Mouse (Mus musculus) kidney, embryonic 14.5 days (tissue): ENCODE results near the gene Gpr31b. TPM values are rescaled to one million over a fixed set of nuclear protein-coding genes. Genes with fewer than 3 reads are reported as not detected.
A peak's percentile ranks its signal among the peaks of the same experiment; 100 is the strongest.
"Not testable (repeated sequence)": the region's sequence is repeated elsewhere in the genome, so short reads cannot be mapped to it uniquely, and the experiment has no call there.

Experiments used
- ATAC-seq: fragments of 200-750 bp; cut with Nextera tagmentation; 2 replicates; pipeline ENCODE4 v1.8.0; 2017; ENCODE audit warnings: moderate number of reproducible peaks, mild to moderate bottlenecking, moderate TSS enrichment, moderate library complexity; ENCODE audit not compliant: low FRiP score, low TSS enrichment
- H3K27ac ChIP-seq: fragments of 300-500 bp; sonication (generic); 2 replicates; pipeline ENCODE4 v1.5.1; 2014; ENCODE audit warnings: low read depth, mild to moderate bottlenecking, low read length, moderate library complexity, mixed read lengths
- H3K27me3 ChIP-seq: fragments of 300-500 bp; sonication (generic); 2 replicates; pipeline ENCODE4 v1.6.1; 2014; ENCODE audit warnings: mild to moderate bottlenecking, low read length; ENCODE audit not compliant: control insufficient read depth, insufficient read depth
- H3K36me3 ChIP-seq: fragments of 300-500 bp; sonication (generic); 2 replicates; pipeline ENCODE4 v1.6.1; 2014; ENCODE audit warnings: low read length, mixed read lengths; ENCODE audit not compliant: control insufficient read depth, insufficient read depth
- H3K4me1 ChIP-seq: fragments of 300-500 bp; sonication (generic); 2 replicates; pipeline ENCODE4 v1.6.1; 2014; ENCODE audit warnings: low read length, mixed read lengths; ENCODE audit not compliant: control insufficient read depth, insufficient read depth
- H3K4me2 ChIP-seq: fragments of 300-500 bp; sonication (generic); replicated peaks from 2 replicates; pipeline ENCODE4 v1.6.1; 2014; ENCODE audit warnings: low read depth, mild to moderate bottlenecking, low read length
- H3K4me3 ChIP-seq: fragments of 300-500 bp; sonication (generic); 2 replicates; pipeline ENCODE4 v1.5.1; 2014; ENCODE audit warnings: mild to moderate bottlenecking, low read length
- H3K9ac ChIP-seq: fragments of 300-500 bp; sonication (generic); 2 replicates; pipeline ENCODE4 v1.6.1; 2014; ENCODE audit warnings: low read depth, mild to moderate bottlenecking, low read length, moderate library complexity
- H3K9me3 ChIP-seq: fragments of 300-500 bp; sonication (generic); 2 replicates; pipeline ENCODE4 v1.6.1; 2016; ENCODE audit warnings: low read length; ENCODE audit not compliant: control insufficient read depth
- WGBS: fragments of 180-500 bp; shearing (Covaris S2); extraction: QIAGEN DNeasy Blood & Tissue Kit; methylation state at CpG from one replicate; pipeline ENCODE4 v1.1.7; 2014; 5-methylcytosine and 5-hydroxymethylcytosine counted together
- polyA plus RNA-seq: library from polyadenylated mRNA; unstranded; fragments of >200 nt; fragmentation: Nextera tagmentation; extraction: Ambion mirVana; gene quantifications from 2 replicates; pipeline ENCODE4 v1.2.1, GENCODE M21; 2014

The Gpr31b gene
- polyA plus RNA-seq, 1 experiment from 2014 or later, result not detected

DNA sequence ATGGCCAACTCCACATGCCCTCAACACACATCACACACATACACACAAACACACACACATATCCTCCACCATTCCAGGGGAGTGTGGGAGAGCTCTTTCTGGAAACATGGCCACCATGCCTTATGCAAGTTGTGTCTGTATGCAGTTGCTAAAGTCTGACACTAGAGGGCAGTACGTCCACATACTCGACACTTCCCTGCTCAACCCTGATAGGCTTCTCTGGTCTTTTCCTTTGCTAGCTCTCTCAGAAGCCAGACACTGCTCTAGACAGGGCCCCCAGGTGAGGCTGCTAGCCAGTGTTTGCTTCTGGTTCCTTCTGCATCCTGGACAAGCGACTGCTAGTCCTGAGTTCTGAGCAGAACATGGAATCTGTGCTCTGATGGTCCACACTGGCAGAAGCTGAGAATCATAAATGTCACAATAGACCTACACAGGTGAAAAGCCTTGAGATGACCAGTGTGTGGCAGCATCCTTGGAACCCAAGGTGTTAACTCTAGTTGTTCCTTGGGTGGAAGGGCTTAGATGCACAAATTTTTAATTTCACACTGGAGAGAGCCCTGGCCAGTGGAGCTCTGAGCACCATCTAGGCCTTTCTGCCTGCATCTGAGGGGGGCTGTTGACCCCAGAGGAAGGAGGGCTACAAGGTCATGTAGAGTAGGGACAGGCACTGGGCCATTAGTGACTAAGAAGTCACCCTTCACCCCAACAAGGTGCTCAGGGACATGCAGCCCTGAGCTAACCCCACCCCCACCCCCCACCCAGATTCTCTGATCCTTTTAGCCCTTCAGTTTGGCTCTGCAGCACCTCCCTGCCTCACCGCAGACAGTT is 8.0 kb downstream of the Gpr31b start:
- not testable (repeated sequence) for H3K27me3 ChIP-seq, H3K9me3 ChIP-seq, H3K27ac ChIP-seq, H3K4me2 ChIP-seq, H3K36me3 ChIP-seq, H3K9ac ChIP-seq, H3K4me3 ChIP-seq, H3K4me1 ChIP-seq
- ATAC-seq, result peak; percentile 81
- 5% methylated on average over 3 of the region's 4 CpGs for WGBS

DNA sequence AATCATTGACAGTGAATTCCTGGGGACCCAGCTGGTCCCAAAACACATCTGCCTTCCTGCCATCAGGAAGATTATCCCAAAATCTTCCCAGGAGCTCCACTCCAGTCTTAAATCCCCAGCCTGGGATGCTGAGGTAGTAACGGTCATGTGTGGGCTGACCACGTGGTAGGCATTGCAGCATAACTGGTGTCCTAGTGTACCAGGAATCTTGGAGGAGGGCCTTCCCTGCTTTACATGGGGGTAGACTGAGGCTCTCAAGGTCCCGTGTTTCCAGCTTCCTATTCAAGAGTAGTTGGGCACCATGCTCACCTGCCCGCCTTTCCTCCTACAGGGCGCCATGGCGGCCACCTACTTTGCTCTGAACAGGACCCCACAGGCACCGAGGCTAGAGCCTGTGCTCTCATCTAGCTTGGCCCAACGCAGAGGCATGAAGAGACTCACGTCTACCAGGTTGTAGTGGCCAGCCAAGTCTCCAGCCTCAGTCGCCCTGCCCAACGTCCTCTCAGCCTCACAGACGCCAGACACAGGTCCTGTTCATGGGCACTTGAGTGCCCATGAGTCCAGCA is 15.4 kb downstream of the Gpr31b start:
- not testable (repeated sequence) for H3K4me3 ChIP-seq, H3K4me2 ChIP-seq, H3K27ac ChIP-seq, ATAC-seq, H3K9me3 ChIP-seq, H3K27me3 ChIP-seq, H3K36me3 ChIP-seq, H3K4me1 ChIP-seq, H3K9ac ChIP-seq
- WGBS, result 89% methylated on average over 4 of the region's 12 CpGs

- no peak overlapping the region for H3K4me2 ChIP-seq
- H3K27me3 ChIP-seq, result no peaks in the 10 kb centered on the region
- H3K4me3 ChIP-seq, result no peak overlapping the region
- no peak overlapping the region for H3K27ac ChIP-seq
- ATAC-seq, result no peak
- H3K36me3 ChIP-seq, result peaks cover 29% of the 10 kb centered on the region
- H3K9me3 ChIP-seq, result no peaks in the 10 kb centered on the region
- WGBS, result 60% methylated on average over 3 of the region's 3 CpGs
- no peak overlapping the region for H3K9ac ChIP-seq
- H3K4me1 ChIP-seq, result peaks cover 11% of the 10 kb centered on the region; the same call in 1 of the 2 replicates
Observed at GRCm38 (mm10) chr17:13013316-13013715, 38.8 kb downstream of the Gpr31b start.

GRCm38 (mm10) chr17:13009887-13010286 is 42.2 kb downstream of the Gpr31b start:
- Histone ChIP-seq H3K4me1 (peaks cover 11% of the 10 kb centered on the region; the same call in 1 of the 2 replicates), H3K9ac (no peak overlapping the region), H3K4me3 (no peak overlapping the region), H3K27me3 (no peaks in the 10 kb centered on the region), H3K9me3 (no peaks in the 10 kb centered on the region), H3K4me2 (no peak overlapping the region), H3K27ac (no peak overlapping the region), H3K36me3 (peaks cover 20% of the 10 kb centered on the region)
- 31% methylated on average over 3 of the region's 3 CpGs for WGBS
- ATAC-seq, result no peak

DNA sequence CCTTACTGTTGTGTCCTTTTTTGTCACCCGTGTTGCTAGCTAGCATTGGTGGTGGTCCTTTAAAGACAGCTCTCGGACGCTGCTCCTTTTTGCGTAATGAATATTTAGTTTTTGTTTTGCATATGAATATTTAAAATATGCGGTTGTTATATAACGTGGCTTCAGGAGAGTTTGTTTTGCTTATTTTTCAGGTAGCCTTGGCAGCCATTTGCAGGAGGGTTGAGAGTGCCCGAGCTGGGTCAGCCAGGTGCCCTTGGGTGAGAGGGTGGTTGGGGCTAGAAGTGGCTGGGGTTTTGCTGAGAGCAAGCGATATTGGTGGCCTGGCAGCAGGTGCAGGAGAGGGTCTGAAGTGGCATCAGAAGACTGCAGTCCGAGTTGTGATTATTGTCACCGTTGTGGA is 43.6 kb downstream of the Gpr31b start:
- no peak for ATAC-seq
- Histone ChIP-seq H3K27ac (no peak overlapping the region), H3K9ac (peak overlapping the region; percentile 73), H3K9me3 (no peaks in the 10 kb centered on the region), H3K36me3 (peaks cover 12% of the 10 kb centered on the region), H3K4me1 (peaks cover 11% of the 10 kb centered on the region; the same call in 1 of the 2 replicates), H3K4me3 (peak overlapping the region; percentile 73), H3K27me3 (no peaks in the 10 kb centered on the region), H3K4me2 (peak overlapping the region; percentile 64)
- WGBS, result 3% methylated on average over 10 of the region's 10 CpGs

DNA sequence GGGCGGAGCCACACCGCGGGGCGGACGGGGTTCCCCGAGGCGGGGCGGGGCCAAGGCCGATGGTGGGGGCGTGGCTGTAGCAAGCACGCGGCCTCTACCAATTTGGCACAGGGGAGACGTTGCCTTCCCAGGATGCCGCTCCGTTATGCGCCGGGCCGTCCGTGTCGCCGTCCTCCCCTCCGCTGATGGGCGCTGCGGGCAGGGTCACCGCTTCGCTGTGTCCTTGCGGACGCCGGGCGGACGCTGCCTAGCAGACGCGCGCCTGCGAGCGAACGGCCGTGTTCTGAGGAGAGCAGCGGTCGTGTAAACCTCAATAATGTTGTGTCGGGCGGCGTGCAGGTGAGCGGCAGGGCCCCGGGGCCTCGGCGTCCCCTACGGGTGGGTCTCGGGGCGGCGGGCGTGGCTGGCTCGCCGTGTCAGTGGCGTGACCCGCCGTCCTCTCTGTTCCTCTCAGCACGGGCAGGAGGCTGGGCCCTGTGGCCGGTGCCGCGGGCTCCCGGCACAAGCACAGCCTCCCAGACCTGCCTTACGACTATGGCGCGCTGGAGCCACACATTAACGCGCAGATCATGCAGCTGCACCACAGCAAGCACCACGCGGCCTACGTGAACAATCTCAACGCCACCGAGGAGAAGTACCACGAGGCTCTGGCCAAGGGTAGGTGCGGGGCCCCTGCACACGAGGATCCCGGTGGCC is 44.2 kb downstream of the Gpr31b start:
- WGBS, result under 1% methylated on average over 65 of the region's 76 CpGs
- H3K27me3 ChIP-seq, result no peaks in the 10 kb centered on the region
- peaks cover 5% of the 10 kb centered on the region; the same call in 1 of the 2 replicates for H3K36me3 ChIP-seq
- no peaks in the 10 kb centered on the region for H3K9me3 ChIP-seq
- peak overlapping the region; percentile 73 for H3K4me3 ChIP-seq
- H3K9ac ChIP-seq, result peak overlapping the region; percentile 73
- peak overlapping the region; percentile 72 for H3K27ac ChIP-seq
- H3K4me1 ChIP-seq, result peaks cover 11% of the 10 kb centered on the region; the same call in 1 of the 2 replicates
- ATAC-seq, result peak; percentile 99
- peak overlapping the region; percentile 64 for H3K4me2 ChIP-seq

GRCm38 (mm10) chr17:13006984-13007383 is 45.1 kb downstream of the Gpr31b start:
- Histone ChIP-seq H3K9ac (peak overlapping the region; percentile 44; the same call in 1 of the 2 replicates), H3K27ac (peak overlapping the region; percentile 53; the same call in 1 of the 2 replicates)

DNA sequence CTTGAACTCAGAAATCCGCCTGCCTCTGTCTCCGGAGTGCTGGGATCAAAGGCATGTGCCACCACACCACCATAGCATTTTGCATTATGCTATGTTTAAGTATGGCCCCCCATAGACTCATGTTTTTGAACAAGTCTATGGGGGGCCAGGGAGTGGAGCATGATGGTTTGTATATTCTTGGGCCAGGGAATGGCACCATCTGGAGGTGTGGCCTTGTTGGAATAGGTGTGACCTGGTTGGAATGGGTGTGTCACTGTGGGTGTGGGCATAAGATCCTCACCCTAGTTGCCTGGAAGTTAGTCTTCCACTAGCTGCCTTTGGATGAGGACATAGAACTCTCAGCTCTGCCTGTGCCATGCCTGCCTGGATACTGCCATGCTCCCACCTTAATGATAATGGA is 45.5 kb downstream of the Gpr31b start, which contains the start of gene Sod2:
Gene Sod2, plus strand, starts transcription at position 301 of the 400 bp plus-strand sequence.
- H3K9me3 ChIP-seq, ATAC-seq, H3K27me3 ChIP-seq, H3K36me3 ChIP-seq: not testable (repeated sequence)
- Histone ChIP-seq H3K9ac (peak within 1 kb of the TSS; percentile 44; the same call in 1 of the 2 replicates), H3K4me1 (peaks cover 11% of the 10 kb centered on the region; the same call in 1 of the 2 replicates), H3K4me2 (peak within 1 kb of the TSS; percentile 64), H3K4me3 (peak within 1 kb of the TSS; percentile 73), H3K27ac (peak within 1 kb of the TSS; percentile 72; the same call in 1 of the 2 replicates)
- 95% methylated on average over 2 of the region's 2 CpGs for WGBS

More at GRCm38 (mm10) chr17:13006984-13007383, 45.1 kb downstream of the Gpr31b start:
- Histone ChIP-seq H3K27me3 (no peaks in the 10 kb centered on the region), H3K36me3 (peaks cover 4% of the 10 kb centered on the region; the same call in 1 of the 2 replicates), H3K4me3 (peak overlapping the region; percentile 73), H3K9me3 (no peaks in the 10 kb centered on the region), H3K4me1 (peaks cover 11% of the 10 kb centered on the region; the same call in 1 of the 2 replicates), H3K4me2 (peak overlapping the region; percentile 64)
- ATAC-seq, result no peak
- whole genome bisulfite sequencing, result 34% methylated on average over 5 of the region's 5 CpGs
